Mouse (Mus musculus) adrenal gland, adult 8-10 months (tissue): ENCODE data around the gene Mapkapk3. TPM values are rescaled to one million over a fixed set of nuclear protein-coding genes. Genes with fewer than 3 reads are reported as not detected.
"Not testable (repeated sequence)": the region's sequence is repeated elsewhere in the genome, so short reads cannot be mapped to it uniquely, and the experiment has no call there.

Experiments
- DNase-seq: peaks from one replicate; pipeline ENCODE4 v3.0.0; 2022
- total RNA-seq, 4 experiments: library from RNA; stranded (reverse); gene quantifications; 2 replicates each; pipeline ENCODE4 v1.2.4; 2022

Gene Mapkapk3
- total RNA-seq, 4 experiments from 2014 or later: 32.7 to 41.4 (median 34.9) TPM

- DNase-seq: no peak
Observed at GRCm38 (mm10) chr9:107307099-107307872, 17.6 kb upstream of the Mapkapk3 start.

- not testable (repeated sequence) for DNase-seq
Observed at GRCm38 (mm10) chr9:107306673-107307072, 17.0 kb upstream of the Mapkapk3 start.

- no peak for DNase-seq
Observed at GRCm38 (mm10) chr9:107305601-107306542, 16.2 kb upstream of the Mapkapk3 start.

- no peak for DNase-seq
Observed at GRCm38 (mm10) chr9:107305012-107305411, 15.3 kb upstream of the Mapkapk3 start.

GRCm38 (mm10) chr9:107304383-107304782 is 14.7 kb upstream of the Mapkapk3 start:
- no peak for DNase-seq

GRCm38 (mm10) chr9:107303900-107304299 is 14.2 kb upstream of the Mapkapk3 start:
- DNase-seq: no peak

- no peak for DNase-seq
Observed at GRCm38 (mm10) chr9:107303121-107303820, 13.6 kb upstream of the Mapkapk3 start.

- DNase-seq: no peak
Observed at GRCm38 (mm10) chr9:107302592-107302991, 12.9 kb upstream of the Mapkapk3 start.

- no peak for DNase-seq
Observed at GRCm38 (mm10) chr9:107301554-107302331, 12.1 kb upstream of the Mapkapk3 start.

GRCm38 (mm10) chr9:107300224-107300973 is 10.7 kb upstream of the Mapkapk3 start:
- no peak for DNase-seq

- no peak for DNase-seq
Observed at GRCm38 (mm10) chr9:107299783-107300182, 10.1 kb upstream of the Mapkapk3 start.

- no peak for DNase-seq
Observed at GRCm38 (mm10) chr9:107298876-107299275, 9.2 kb upstream of the Mapkapk3 start.

- no peak for DNase-seq
Observed at GRCm38 (mm10) chr9:107298059-107298780, 8.5 kb upstream of the Mapkapk3 start.

- DNase-seq: no peak
Observed at GRCm38 (mm10) chr9:107297658-107298057, 8.0 kb upstream of the Mapkapk3 start.

GRCm38 (mm10) chr9:107297059-107297458 is 7.4 kb upstream of the Mapkapk3 start:
- DNase-seq: no peak

GRCm38 (mm10) chr9:107296501-107296965 is 6.9 kb upstream of the Mapkapk3 start:
- DNase-seq: peak; percentile 96

GRCm38 (mm10) chr9:107296041-107296440 is 6.4 kb upstream of the Mapkapk3 start:
- DNase-seq: no peak

GRCm38 (mm10) chr9:107296016-107296040 is 6.2 kb upstream of the Mapkapk3 start, which contains the start of gene Cish:
Cish (plus strand) TSS chr9:107296026.
- DNase-seq: no peak

GRCm38 (mm10) chr9:107295616-107296015 is 5.9 kb upstream of the Mapkapk3 start:
- no peak for DNase-seq

GRCm38 (mm10) chr9:107294249-107294648 is 4.6 kb upstream of the Mapkapk3 start:
- peak; percentile 53 for DNase-seq

GRCm38 (mm10) chr9:107290897-107291296 is 1.2 kb upstream of the Mapkapk3 start:
- peak; percentile 63 for DNase-seq
